Mouse (Mus musculus): ENCODE measurements around the gene Olfr558. TPM values are rescaled to one million over a fixed set of nuclear protein-coding genes. Genes with fewer than 3 reads are reported as not detected.

Olfr558 gene
- total and polyA plus RNA-seq, 2 experiments from 2014 or later = 1.2 to 2.2 TPM

DNA sequence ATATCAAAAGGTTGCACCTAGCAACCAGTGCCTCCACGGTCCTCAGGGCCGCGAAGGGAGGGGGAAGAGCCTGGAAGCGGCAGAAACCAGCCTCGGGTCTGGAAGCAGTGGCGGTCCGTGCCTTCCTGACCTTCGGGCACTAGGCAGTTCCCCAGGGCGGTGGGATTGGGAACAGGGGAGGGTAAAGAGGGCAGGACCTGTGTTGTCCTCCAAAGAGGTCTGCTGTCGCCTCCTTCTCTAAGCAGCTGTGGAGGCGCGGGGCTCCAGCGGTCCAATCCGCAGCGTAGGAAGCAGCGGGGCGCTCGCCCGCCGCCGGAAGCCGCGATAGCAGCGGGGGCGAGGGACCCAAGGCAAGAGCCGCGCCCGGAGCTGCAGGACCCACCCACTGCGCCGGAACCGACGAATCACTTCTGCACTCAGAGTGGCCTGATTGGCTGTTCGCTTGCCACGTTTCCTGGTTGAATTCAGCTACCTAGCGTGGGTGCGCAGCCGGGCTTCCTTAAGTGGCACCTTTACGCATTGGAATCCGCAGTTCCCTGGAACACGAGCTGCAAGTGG is 15.0 kb upstream of the Olfr558 start, which contains the start of gene Trim68:
Gene Trim68, minus strand, starts transcription at position 384 of the 558 bp plus-strand sequence.
- under 1% methylated on average over 39 of the region's 40 CpGs for WGBS
- Histone ChIP-seq H3K9ac (replicated peaks; ENCODE audit: low read depth, low read length) (peak within 1 kb of the TSS; percentile 70), H3K4me1 (ENCODE audit: control insufficient read depth, insufficient read depth) (peaks cover 4% of the 10 kb centered on the region; the same call in 1 of the 2 replicates), H3K27ac (ENCODE audit: low read depth) (peak within 1 kb of the TSS; percentile 83), H3K4me3 (ENCODE audit: low read depth, low read length) (peak within 1 kb of the TSS; percentile 69), H3K36me3 (replicated peaks; ENCODE audit: control insufficient read depth, insufficient read depth, low read length) (peaks cover 11% of the 10 kb centered on the region; the same call in 1 of the 2 replicates), H3K27me3 (ENCODE audit: control insufficient read depth, insufficient read depth, low read length) (no peaks in the 10 kb centered on the region), H3K9me3 (replicated peaks; ENCODE audit: control insufficient read depth, low read length) (no peaks in the 10 kb centered on the region), H3K4me2 (ENCODE audit: low read depth, low read length) (peak within 1 kb of the TSS; percentile 74)
- TF ChIP-seq EP300 (IDR thresholded peaks at IDR 0.05; ENCODE audit: low read depth) (no peak), CTCF (IDR thresholded peaks at IDR 0.05; ENCODE audit: low read depth) (no peak)
- ATAC-seq (ENCODE audit: insufficient read depth, low read depth) = peak; percentile 100
- DNase-seq (ENCODE audit: low spot score) = peak; percentile 93

DNA sequence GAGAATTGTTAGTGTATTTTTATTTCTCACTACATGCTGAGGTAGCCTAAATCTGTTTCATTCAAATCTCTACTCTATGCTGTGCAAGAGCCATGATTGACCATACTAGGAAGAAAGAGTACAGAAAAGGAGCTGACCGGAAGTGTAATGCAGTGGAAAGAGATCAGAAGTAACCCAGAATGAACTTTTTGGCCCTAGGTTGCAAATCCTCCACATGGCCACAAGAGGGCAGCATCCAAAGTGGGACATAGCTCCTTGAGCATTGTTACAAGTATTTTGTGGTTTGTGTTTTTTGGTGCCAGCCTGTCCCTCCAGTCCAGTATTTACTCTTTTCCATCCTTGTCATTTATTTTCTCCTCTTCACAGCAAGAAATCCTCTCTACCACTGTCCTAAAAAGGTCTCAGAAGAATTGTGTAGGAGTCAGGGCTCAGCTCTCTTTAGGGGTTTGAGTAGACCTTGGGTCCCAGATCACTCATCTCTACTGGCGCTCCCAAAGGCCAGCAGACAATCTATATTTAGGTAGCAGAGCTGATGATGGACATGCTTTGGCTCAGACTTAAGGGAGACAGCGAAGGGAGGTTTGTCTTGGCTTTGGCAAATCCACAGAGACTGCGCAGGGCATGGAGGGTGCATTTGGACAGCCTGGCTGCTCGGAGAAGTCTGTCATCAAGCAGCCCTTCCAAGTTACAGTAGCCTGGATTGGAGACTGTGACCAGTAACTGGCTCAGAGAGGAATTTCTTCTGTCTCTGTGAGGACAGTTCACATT is 6.5 kb upstream of the Olfr558 start, which contains the start of gene Olfr557:
Gene Olfr557, plus strand, starts transcription at position 553 of the 768 bp plus-strand sequence.
- no peaks in the 10 kb centered on the region for H3K36me3 ChIP-seq (replicated peaks; ENCODE audit: control insufficient read depth, insufficient read depth, low read length)
- H3K4me3 ChIP-seq (ENCODE audit: low read depth, low read length) = no peak within 1 kb of the TSS
- H3K4me2 ChIP-seq (ENCODE audit: low read depth, low read length) = no peak within 1 kb of the TSS
- H3K9me3 ChIP-seq (replicated peaks; ENCODE audit: control insufficient read depth, low read length) = no peaks in the 10 kb centered on the region
- no peak within 1 kb of the TSS for H3K27ac ChIP-seq (ENCODE audit: low read depth)
- no peaks in the 10 kb centered on the region for H3K4me1 ChIP-seq (ENCODE audit: control insufficient read depth, insufficient read depth)
- H3K27me3 ChIP-seq (ENCODE audit: control insufficient read depth, insufficient read depth, low read length) = no peaks in the 10 kb centered on the region
- WGBS = 50% methylated on average over 5 of the region's 5 CpGs
- DNase-seq (ENCODE audit: low spot score) (peak; percentile 16), ATAC-seq (ENCODE audit: insufficient read depth, low read depth) (no peak)
- H3K9ac ChIP-seq (replicated peaks; ENCODE audit: low read depth, low read length) = no peak within 1 kb of the TSS
- no peak for TF ChIP-seq EP300 (IDR thresholded peaks at IDR 0.05; ENCODE audit: low read depth)
- TF ChIP-seq CTCF (IDR thresholded peaks at IDR 0.05; ENCODE audit: low read depth) = peak; percentile 80

DNA sequence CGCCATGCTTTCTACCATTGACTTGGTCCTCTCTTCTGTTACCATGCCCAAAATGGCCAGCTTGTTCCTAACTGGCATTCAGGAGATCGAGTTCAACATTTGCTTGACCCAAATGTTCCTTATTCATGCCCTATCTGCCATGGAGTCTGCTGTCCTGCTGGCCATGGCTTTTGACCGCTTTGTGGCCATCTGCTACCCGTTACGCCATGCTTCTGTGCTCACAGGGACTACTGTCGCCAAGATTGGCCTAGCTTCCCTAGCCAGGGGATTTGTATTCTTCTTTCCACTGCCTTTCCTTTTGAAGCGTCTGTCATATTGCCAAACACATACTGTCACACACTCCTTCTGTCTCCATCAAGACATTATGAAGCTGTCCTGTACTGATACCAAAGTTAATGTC is 3.6 kb upstream of the Olfr558 start:
- Histone ChIP-seq H3K9ac (replicated peaks; ENCODE audit: low read depth, low read length) (no peak overlapping the region), H3K4me3 (ENCODE audit: low read depth, low read length) (no peak overlapping the region), H3K4me2 (ENCODE audit: low read depth, low read length) (no peak overlapping the region), H3K36me3 (replicated peaks; ENCODE audit: control insufficient read depth, insufficient read depth, low read length) (no peaks in the 10 kb centered on the region), H3K27me3 (ENCODE audit: control insufficient read depth, insufficient read depth, low read length) (no peaks in the 10 kb centered on the region), H3K27ac (ENCODE audit: low read depth) (no peak overlapping the region), H3K4me1 (ENCODE audit: control insufficient read depth, insufficient read depth) (no peaks in the 10 kb centered on the region), H3K9me3 (replicated peaks; ENCODE audit: control insufficient read depth, low read length) (no peaks in the 10 kb centered on the region)
- TF ChIP-seq CTCF (IDR thresholded peaks at IDR 0.05; ENCODE audit: low read depth) = no peak
- no peak for TF ChIP-seq EP300 (IDR thresholded peaks at IDR 0.05; ENCODE audit: low read depth)
- 78% methylated on average over 7 of the region's 7 CpGs for WGBS
- ATAC-seq (ENCODE audit: insufficient read depth, low read depth) (no peak), DNase-seq (ENCODE audit: low spot score) (no peak)

DNA sequence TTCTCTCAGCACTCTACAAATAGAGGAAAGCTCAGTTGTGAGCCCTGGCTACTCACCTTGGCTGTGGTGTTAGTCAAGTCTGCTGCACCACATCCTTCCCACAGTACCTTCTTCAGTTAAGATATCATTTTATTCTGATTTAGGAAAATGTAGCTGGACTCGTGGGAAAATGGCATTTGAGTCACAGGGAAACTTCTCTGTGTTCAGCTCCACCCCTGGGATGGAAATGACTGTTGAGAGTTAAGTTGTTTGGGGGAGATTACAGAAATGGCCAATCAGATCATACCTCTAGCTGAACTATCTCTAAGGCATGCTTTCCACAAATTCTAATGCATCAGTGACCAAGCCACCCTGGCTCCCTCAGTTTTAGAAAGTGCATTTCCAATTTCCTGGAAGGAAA is 17.0 kb downstream of the Olfr558 start, which contains the start of gene Olfr33:
Gene Olfr33, minus strand, starts transcription at position 101 of the 400 bp plus-strand sequence.
- no peak within 1 kb of the TSS for H3K4me2 ChIP-seq (ENCODE audit: low read depth, low read length)
- no peak within 1 kb of the TSS for H3K9ac ChIP-seq (replicated peaks; ENCODE audit: low read depth, low read length)
- ATAC-seq (ENCODE audit: insufficient read depth, low read depth) = no peak
- H3K27ac ChIP-seq (ENCODE audit: low read depth) = no peak within 1 kb of the TSS
- H3K9me3 ChIP-seq (replicated peaks; ENCODE audit: control insufficient read depth, low read length) = 0 out of 2 replicates have a peak, but pooled peaks cover 4% of the 10 kb centered on the region
- H3K4me3 ChIP-seq (ENCODE audit: low read depth, low read length) = no peak within 1 kb of the TSS
- DNase-seq (ENCODE audit: low spot score) = no peak
- no peaks in the 10 kb centered on the region for H3K36me3 ChIP-seq (replicated peaks; ENCODE audit: control insufficient read depth, insufficient read depth, low read length)
- no peak for TF ChIP-seq EP300 (IDR thresholded peaks at IDR 0.05; ENCODE audit: low read depth)
- TF ChIP-seq CTCF (IDR thresholded peaks at IDR 0.05; ENCODE audit: low read depth) = no peak
- no peaks in the 10 kb centered on the region for H3K27me3 ChIP-seq (ENCODE audit: control insufficient read depth, insufficient read depth, low read length)
- no peaks in the 10 kb centered on the region for H3K4me1 ChIP-seq (ENCODE audit: control insufficient read depth, insufficient read depth)
- WGBS = 24% methylated on average over 1 of the region's 1 CpGs

DNA sequence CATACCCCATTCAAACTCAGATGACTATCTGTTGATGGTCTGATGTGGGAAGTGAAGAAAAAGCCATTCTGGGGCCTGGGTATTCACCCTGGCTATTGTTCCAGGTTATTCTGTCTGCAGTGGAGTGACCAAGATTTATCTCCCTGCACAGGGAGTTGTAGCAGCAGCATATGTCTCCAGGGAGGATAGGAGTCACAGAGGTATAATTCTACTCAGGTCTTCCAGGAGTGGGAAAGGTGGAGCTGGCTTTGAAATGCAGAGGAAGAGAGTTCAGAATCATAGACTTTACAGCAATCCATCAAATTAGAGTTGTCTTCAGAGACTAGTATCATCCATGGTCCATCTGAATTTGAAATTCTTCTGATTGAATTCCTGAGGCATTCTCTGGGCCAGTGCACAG is 25.4 kb downstream of the Olfr558 start, which contains the start of gene Olfr559:
Gene Olfr559, minus strand, starts transcription at position 101 of the 400 bp plus-strand sequence.
- DNase-seq (ENCODE audit: low spot score) (no peak), ATAC-seq (ENCODE audit: insufficient read depth, low read depth) (no peak)
- no peak within 1 kb of the TSS for H3K27ac ChIP-seq (ENCODE audit: low read depth)
- H3K9ac ChIP-seq (replicated peaks; ENCODE audit: low read depth, low read length) = no peak within 1 kb of the TSS
- no peaks in the 10 kb centered on the region for H3K4me1 ChIP-seq (ENCODE audit: control insufficient read depth, insufficient read depth)
- H3K4me3 ChIP-seq (ENCODE audit: low read depth, low read length) = no peak within 1 kb of the TSS
- no peak for TF ChIP-seq EP300 (IDR thresholded peaks at IDR 0.05; ENCODE audit: low read depth)
- TF ChIP-seq CTCF (IDR thresholded peaks at IDR 0.05; ENCODE audit: low read depth) = no peak
- H3K27me3 ChIP-seq (ENCODE audit: control insufficient read depth, insufficient read depth, low read length) = no peaks in the 10 kb centered on the region
- no peaks in the 10 kb centered on the region for H3K36me3 ChIP-seq (replicated peaks; ENCODE audit: control insufficient read depth, insufficient read depth, low read length)
- H3K9me3 ChIP-seq (replicated peaks; ENCODE audit: control insufficient read depth, low read length) = no peaks in the 10 kb centered on the region
- H3K4me2 ChIP-seq (ENCODE audit: low read depth, low read length) = no peak within 1 kb of the TSS
